Mouse (Mus musculus) hindbrain, embryonic 14.5 days (tissue): ENCODE data around the gene Cacna2d1. TPM values are rescaled to one million over a fixed set of nuclear protein-coding genes. Genes with fewer than 3 reads are reported as not detected.
A peak's percentile ranks its signal among the peaks of the same experiment; 100 is the strongest.

ENCODE experiments used
- ATAC-seq: fragments of 200-750 bp; cut with Nextera tagmentation; 2 replicates; pipeline ENCODE4 v1.8.0; 2017; ENCODE audit warnings: moderate number of reproducible peaks, mild to moderate bottlenecking, moderate TSS enrichment, moderate library complexity; ENCODE audit not compliant: low FRiP score
- DNase-seq: peaks from one replicate; pipeline ENCODE4 v3.0.0-alpha.2; 2015; ENCODE audit warnings: low spot score
- H3K27ac ChIP-seq: fragments of 300-500 bp; sonication (generic); 2 replicates; pipeline ENCODE4 v1.5.1; 2014; ENCODE audit warnings: mild to moderate bottlenecking, moderate library complexity
- H3K27me3 ChIP-seq: fragments of 300-500 bp; sonication (generic); 2 replicates; pipeline ENCODE4 v1.6.1; 2014; ENCODE audit warnings: mild to moderate bottlenecking, low read length, mixed read lengths; ENCODE audit not compliant: control insufficient read depth, insufficient read depth
- H3K36me3 ChIP-seq: fragments of 300-500 bp; sonication (generic); replicated peaks from 2 replicates; pipeline ENCODE4 v1.6.1; 2014; ENCODE audit not compliant: control insufficient read depth, insufficient read depth
- H3K4me1 ChIP-seq: fragments of 300-500 bp; sonication (generic); replicated peaks from 2 replicates; pipeline ENCODE4 v1.6.1; 2014; ENCODE audit warnings: antibody characterized with exemption, low read length, mixed read lengths; ENCODE audit not compliant: control insufficient read depth, insufficient read depth
- H3K4me2 ChIP-seq: fragments of 300-500 bp; sonication (generic); replicated peaks from 2 replicates; pipeline ENCODE4 v1.6.1; 2014; ENCODE audit warnings: mild to moderate bottlenecking, moderate library complexity
- H3K4me3 ChIP-seq: fragments of 300-500 bp; sonication (generic); replicated peaks from 2 replicates; pipeline ENCODE4 v1.5.1; 2014; ENCODE audit warnings: mild to moderate bottlenecking, low read length
- H3K9ac ChIP-seq: fragments of 300-500 bp; sonication (generic); 2 replicates; pipeline ENCODE4 v1.6.1; 2014
- H3K9me3 ChIP-seq: fragments of 300-500 bp; sonication (generic); 2 replicates; pipeline ENCODE4 v1.6.1; 2016; ENCODE audit warnings: low read length; ENCODE audit not compliant: control insufficient read depth
- WGBS: fragments of 180-500 bp; shearing (Covaris S2); extraction: QIAGEN DNeasy Blood & Tissue Kit; methylation state at CpG from one replicate; pipeline ENCODE4 v1.1.7; 2014; 5-methylcytosine and 5-hydroxymethylcytosine counted together
- polyA plus RNA-seq: library from polyadenylated mRNA; unstranded; fragments of >200 nt; fragmentation: Nextera tagmentation; extraction: Ambion mirVana; gene quantifications from 2 replicates; pipeline ENCODE4 v1.2.1, GENCODE M21; 2014

The Cacna2d1 gene
- polyA plus RNA-seq, 1 experiment from 2014 or later: 40.3 TPM

- Histone ChIP-seq H3K4me3 (no peak overlapping the region), H3K4me1 (no peaks in the 10 kb centered on the region), H3K9ac (no peak overlapping the region), H3K27me3 (no peaks in the 10 kb centered on the region), H3K27ac (no peak overlapping the region), H3K4me2 (no peak overlapping the region), H3K9me3 (no peaks in the 10 kb centered on the region), H3K36me3 (no peaks in the 10 kb centered on the region)
- no peak for DNase-seq
- WGBS: 66% methylated on average over 4 of the region's 4 CpGs
- no peak for ATAC-seq
Measured at GRCm38 (mm10) chr5:16297170-16297771, 362.8 kb downstream of the Cacna2d1 start.

GRCm38 (mm10) chr5:16299631-16300030, 365.1 kb downstream of the Cacna2d1 start:
- no peak overlapping the region for H3K27ac ChIP-seq
- WGBS: 92% methylated on average over 6 of the region's 6 CpGs
- H3K4me1 ChIP-seq: no peaks in the 10 kb centered on the region
- no peak overlapping the region for H3K4me3 ChIP-seq
- DNase-seq (no peak), ATAC-seq (no peak)
- no peaks in the 10 kb centered on the region for H3K27me3 ChIP-seq
- no peaks in the 10 kb centered on the region for H3K9me3 ChIP-seq
- H3K4me2 ChIP-seq: no peak overlapping the region
- no peak overlapping the region for H3K9ac ChIP-seq
- no peaks in the 10 kb centered on the region for H3K36me3 ChIP-seq

GRCm38 (mm10) chr5:16309168-16310006, 374.9 kb downstream of the Cacna2d1 start:
- DNase-seq (peak; percentile 86), ATAC-seq (peak; percentile 89)
- no peaks in the 10 kb centered on the region for H3K4me1 ChIP-seq
- no peaks in the 10 kb centered on the region for H3K9me3 ChIP-seq
- no peak overlapping the region for H3K27ac ChIP-seq
- H3K9ac ChIP-seq: no peak overlapping the region
- no peaks in the 10 kb centered on the region for H3K27me3 ChIP-seq
- no peak overlapping the region for H3K4me3 ChIP-seq
- no peaks in the 10 kb centered on the region for H3K36me3 ChIP-seq
- WGBS: 43% methylated on average over 7 of the region's 7 CpGs
- H3K4me2 ChIP-seq: no peak overlapping the region

DNA sequence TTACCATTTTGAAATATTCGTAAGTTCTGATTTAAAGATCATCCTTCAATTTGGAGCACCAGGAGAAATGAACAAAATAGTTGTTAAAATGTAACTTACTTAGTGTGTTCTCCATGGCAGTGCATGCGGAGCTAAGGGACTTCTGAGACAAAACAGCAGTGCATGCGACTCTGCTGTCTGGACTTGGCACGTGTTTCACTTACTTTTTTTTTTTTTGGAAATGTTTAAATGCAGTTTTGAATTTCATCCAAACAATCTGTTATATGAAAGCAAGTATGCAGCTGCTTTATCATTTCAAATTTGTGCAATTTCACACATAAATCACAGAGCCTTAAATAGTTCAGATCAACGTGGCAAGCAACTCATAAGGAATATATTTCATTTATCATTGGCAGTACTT, 379.8 kb downstream of the Cacna2d1 start:
- Histone ChIP-seq H3K4me2 (no peak overlapping the region), H3K9ac (no peak overlapping the region), H3K27me3 (no peaks in the 10 kb centered on the region), H3K4me3 (no peak overlapping the region), H3K9me3 (no peaks in the 10 kb centered on the region), H3K36me3 (peaks cover 5% of the 10 kb centered on the region), H3K4me1 (no peaks in the 10 kb centered on the region), H3K27ac (no peak overlapping the region)
- WGBS: 78% methylated on average over 5 of the region's 5 CpGs
- DNase-seq: no peak
- ATAC-seq: no peak

- no peaks in the 10 kb centered on the region for H3K9me3 ChIP-seq
- H3K27me3 ChIP-seq: no peaks in the 10 kb centered on the region
- no peak overlapping the region for H3K4me3 ChIP-seq
- ATAC-seq (no peak), DNase-seq (no peak)
- H3K4me2 ChIP-seq: no peak overlapping the region
- peaks cover 9% of the 10 kb centered on the region for H3K36me3 ChIP-seq
- no peak overlapping the region for H3K27ac ChIP-seq
- H3K4me1 ChIP-seq: no peaks in the 10 kb centered on the region
- no peak overlapping the region for H3K9ac ChIP-seq
Measured at GRCm38 (mm10) chr5:16315983-16316390, 381.5 kb downstream of the Cacna2d1 start.

DNA sequence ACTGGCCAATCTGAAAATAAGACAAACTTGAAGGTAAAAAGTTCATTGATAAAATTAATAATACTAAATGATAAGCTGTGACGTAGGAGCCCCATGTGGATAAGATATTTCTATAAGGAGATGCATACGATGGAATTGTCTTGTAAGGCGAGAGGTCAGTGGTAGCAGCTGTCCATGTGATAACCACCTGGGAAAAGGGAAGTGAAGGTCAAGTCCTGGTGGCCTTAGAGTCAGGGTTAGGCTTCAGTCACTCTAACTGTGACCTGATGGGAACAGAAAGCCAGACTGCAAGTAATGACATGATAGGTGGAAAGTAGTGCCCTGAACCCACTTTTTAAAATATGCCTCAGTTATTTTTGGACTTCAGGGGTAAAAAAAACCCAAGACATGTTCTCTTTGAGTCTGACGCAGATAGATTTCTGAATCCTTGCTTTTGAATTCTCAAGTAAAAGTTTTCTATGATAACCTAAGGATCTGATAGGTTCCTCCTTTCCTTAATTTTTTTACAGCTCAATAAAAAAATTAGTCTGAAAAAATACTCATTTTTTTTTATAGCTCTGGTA, 383.3 kb downstream of the Cacna2d1 start:
- Histone ChIP-seq H3K9me3 (no peaks in the 10 kb centered on the region), H3K4me3 (no peak overlapping the region), H3K27me3 (no peaks in the 10 kb centered on the region), H3K36me3 (peaks cover 9% of the 10 kb centered on the region), H3K4me1 (no peaks in the 10 kb centered on the region), H3K27ac (no peak overlapping the region), H3K4me2 (no peak overlapping the region), H3K9ac (no peak overlapping the region)
- ATAC-seq: no peak
- 93% methylated on average over 4 of the region's 4 CpGs for WGBS
- no peak for DNase-seq

- no peak overlapping the region for H3K4me2 ChIP-seq
- 84% methylated on average over 3 of the region's 3 CpGs for WGBS
Measured at GRCm38 (mm10) chr5:16326610-16327009, 392.1 kb downstream of the Cacna2d1 start.

DNA sequence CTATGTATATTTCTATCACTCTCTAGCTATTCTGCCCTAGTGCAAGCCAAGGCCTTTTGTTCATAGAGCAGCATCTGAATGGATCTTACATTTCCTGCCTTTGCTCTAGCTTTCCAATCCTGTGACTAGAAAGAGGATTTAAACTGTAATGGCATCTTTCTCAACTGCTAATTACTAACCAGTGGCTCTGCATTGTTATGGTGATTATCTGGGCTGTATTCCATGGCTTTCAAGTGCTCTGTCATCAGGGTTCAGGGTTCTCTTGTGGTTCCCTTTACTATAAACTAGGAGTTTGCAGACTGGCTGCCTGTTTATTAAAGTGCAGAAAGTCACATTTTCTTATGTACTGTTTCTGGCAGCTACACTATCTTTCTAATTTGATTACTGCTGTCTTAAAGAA, 410.9 kb downstream of the Cacna2d1 start:
- Histone ChIP-seq H3K9ac (no peak overlapping the region), H3K27me3 (no peaks in the 10 kb centered on the region), H3K4me1 (no peaks in the 10 kb centered on the region), H3K4me2 (no peak overlapping the region), H3K4me3 (no peak overlapping the region), H3K27ac (no peak overlapping the region), H3K36me3 (0 out of 2 replicates have a peak, but pooled peaks cover 4% of the 10 kb centered on the region), H3K9me3 (no peaks in the 10 kb centered on the region)
- ATAC-seq: no peak
- DNase-seq: no peak

More at GRCm38 (mm10) chr5:16326610-16327009, 392.1 kb downstream of the Cacna2d1 start:
- Histone ChIP-seq H3K9ac (no peak overlapping the region), H3K36me3 (no peaks in the 10 kb centered on the region; the same call in 1 of the 2 replicates), H3K27me3 (no peaks in the 10 kb centered on the region), H3K9me3 (no peaks in the 10 kb centered on the region), H3K27ac (no peak overlapping the region), H3K4me3 (no peak overlapping the region), H3K4me1 (no peaks in the 10 kb centered on the region)
- no peak for ATAC-seq
- DNase-seq: no peak

- Histone ChIP-seq H3K36me3 (peaks cover 24% of the 10 kb centered on the region), H3K4me1 (no peaks in the 10 kb centered on the region), H3K9ac (no peak overlapping the region), H3K9me3 (no peaks in the 10 kb centered on the region), H3K27me3 (no peaks in the 10 kb centered on the region), H3K4me3 (no peak overlapping the region), H3K27ac (no peak overlapping the region), H3K4me2 (no peak overlapping the region)
- DNase-seq (no peak), ATAC-seq (no peak)
- WGBS: 96% methylated on average over 3 of the region's 3 CpGs
Measured at GRCm38 (mm10) chr5:16355816-16356215, 421.3 kb downstream of the Cacna2d1 start.
